Mouse (Mus musculus) limb, embryonic 12.5 days (tissue): ENCODE measurements around the gene Slc25a48. TPM values are rescaled to one million over a fixed set of nuclear protein-coding genes. Genes with fewer than 3 reads are reported as not detected.

Experiments used
- ATAC-seq: fragments of 200-750 bp; cut with Nextera tagmentation; 2 replicates; pipeline ENCODE4 v1.8.0; 2017; ENCODE audit warnings: low read depth, moderate TSS enrichment; ENCODE audit not compliant: insufficient number of reproducible peaks, insufficient read depth, low FRiP score, low TSS enrichment
- H3K27ac ChIP-seq: fragments of 300-500 bp; sonication (generic); 2 replicates; pipeline ENCODE4 v1.5.1; 2016; ENCODE audit warnings: mild to moderate bottlenecking, moderate library complexity
- H3K27me3 ChIP-seq: fragments of 300-500 bp; sonication (generic); 2 replicates; pipeline ENCODE4 v1.6.1; 2016; ENCODE audit warnings: mild to moderate bottlenecking, moderate library complexity
- H3K36me3 ChIP-seq: fragments of 300-500 bp; sonication (generic); 2 replicates; pipeline ENCODE4 v1.6.1; 2016; ENCODE audit warnings: mild to moderate bottlenecking, moderate library complexity
- H3K4me1 ChIP-seq: fragments of 300-500 bp; sonication (generic); replicated peaks from 2 replicates; pipeline ENCODE4 v1.6.1; 2016
- H3K4me2 ChIP-seq: fragments of 300-500 bp; sonication (generic); 2 replicates; pipeline ENCODE4 v1.6.1; 2016; ENCODE audit warnings: mild to moderate bottlenecking, moderate library complexity
- H3K4me3 ChIP-seq: fragments of 300-500 bp; sonication (generic); replicated peaks from 2 replicates; pipeline ENCODE4 v1.5.1; 2016; ENCODE audit warnings: mild to moderate bottlenecking
- H3K9ac ChIP-seq: fragments of 300-500 bp; sonication (generic); replicated peaks from 2 replicates; pipeline ENCODE4 v1.6.1; 2016; ENCODE audit warnings: mild to moderate bottlenecking, moderate library complexity
- H3K9me3 ChIP-seq: fragments of 300-500 bp; sonication (generic); 2 replicates; pipeline ENCODE4 v1.6.1; 2016; ENCODE audit warnings: mild to moderate bottlenecking, moderate library complexity
- WGBS: fragments of 180-500 bp; shearing (Covaris S2); methylation state at CpG from one replicate; pipeline ENCODE4 v1.1.7; 2016; 5-methylcytosine and 5-hydroxymethylcytosine counted together
- polyA plus RNA-seq: library from polyadenylated mRNA; unstranded; fragments of >200 nt; fragmentation: Nextera tagmentation; extraction: Ambion mirVana; gene quantifications from 2 replicates; pipeline ENCODE4 v1.2.1, GENCODE M21; 2016

Slc25a48 gene
- polyA plus RNA-seq = 0.10 TPM in 2 replicates

GRCm38 (mm10) chr13:56438211-56439075, at the start of gene Slc25a48:
Gene Slc25a48 (plus strand): TSS chr13:56438355.
- 3% methylated on average over 51 of the region's 51 CpGs for WGBS
- Histone ChIP-seq H3K27me3 (peaks cover 70% of the 10 kb centered on the region), H3K27ac (no peak within 1 kb of the TSS), H3K4me2 (peak within 1 kb of the TSS; percentile 79), H3K4me1 (peaks cover 19% of the 10 kb centered on the region), H3K36me3 (no peaks in the 10 kb centered on the region), H3K9me3 (no peaks in the 10 kb centered on the region), H3K4me3 (peak within 1 kb of the TSS; percentile 43), H3K9ac (peak within 1 kb of the TSS; percentile 44; the same call in 1 of the 2 replicates)
- ATAC-seq = no peak

GRCm38 (mm10) chr13:56397572-56397971, 40.6 kb upstream of the Slc25a48 start:
- Histone ChIP-seq H3K36me3 (no peaks in the 10 kb centered on the region), H3K9me3 (no peaks in the 10 kb centered on the region), H3K4me3 (no peak overlapping the region), H3K27ac (peak overlapping the region; percentile 18; the same call in 1 of the 2 replicates), H3K9ac (no peak overlapping the region), H3K4me2 (no peak overlapping the region), H3K4me1 (peaks cover 26% of the 10 kb centered on the region), H3K27me3 (no peaks in the 10 kb centered on the region; the same call in 1 of the 2 replicates)
- 36% methylated on average over 5 of the region's 5 CpGs for WGBS
- no peak for ATAC-seq

DNA sequence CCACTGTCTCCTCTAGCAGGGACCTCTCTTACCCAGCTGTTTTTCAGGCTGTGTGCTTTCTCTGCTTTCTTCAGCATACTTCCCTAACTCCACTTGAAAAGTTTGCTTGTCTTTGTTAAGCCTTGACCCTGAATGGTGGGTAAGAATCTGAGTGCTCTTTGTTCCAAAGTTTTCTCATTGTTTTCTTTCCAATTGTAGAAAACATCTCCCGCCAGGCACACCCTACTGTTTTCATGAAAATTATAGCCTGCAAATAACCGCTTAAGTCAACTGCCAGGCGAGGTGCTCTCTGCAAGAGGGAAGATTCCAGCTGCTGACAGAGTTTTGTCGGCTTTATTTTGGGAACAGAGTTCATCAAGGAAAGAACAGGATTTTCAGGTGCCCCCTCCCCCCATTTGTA, 37.0 kb upstream of the Slc25a48 start:
- WGBS = 71% methylated on average over 4 of the region's 4 CpGs
- ATAC-seq = no peak
- Histone ChIP-seq H3K36me3 (no peaks in the 10 kb centered on the region), H3K4me2 (no peak overlapping the region), H3K27me3 (no peaks in the 10 kb centered on the region), H3K4me1 (peaks cover 41% of the 10 kb centered on the region), H3K27ac (no peak overlapping the region), H3K9ac (no peak overlapping the region), H3K9me3 (no peaks in the 10 kb centered on the region), H3K4me3 (no peak overlapping the region)

DNA sequence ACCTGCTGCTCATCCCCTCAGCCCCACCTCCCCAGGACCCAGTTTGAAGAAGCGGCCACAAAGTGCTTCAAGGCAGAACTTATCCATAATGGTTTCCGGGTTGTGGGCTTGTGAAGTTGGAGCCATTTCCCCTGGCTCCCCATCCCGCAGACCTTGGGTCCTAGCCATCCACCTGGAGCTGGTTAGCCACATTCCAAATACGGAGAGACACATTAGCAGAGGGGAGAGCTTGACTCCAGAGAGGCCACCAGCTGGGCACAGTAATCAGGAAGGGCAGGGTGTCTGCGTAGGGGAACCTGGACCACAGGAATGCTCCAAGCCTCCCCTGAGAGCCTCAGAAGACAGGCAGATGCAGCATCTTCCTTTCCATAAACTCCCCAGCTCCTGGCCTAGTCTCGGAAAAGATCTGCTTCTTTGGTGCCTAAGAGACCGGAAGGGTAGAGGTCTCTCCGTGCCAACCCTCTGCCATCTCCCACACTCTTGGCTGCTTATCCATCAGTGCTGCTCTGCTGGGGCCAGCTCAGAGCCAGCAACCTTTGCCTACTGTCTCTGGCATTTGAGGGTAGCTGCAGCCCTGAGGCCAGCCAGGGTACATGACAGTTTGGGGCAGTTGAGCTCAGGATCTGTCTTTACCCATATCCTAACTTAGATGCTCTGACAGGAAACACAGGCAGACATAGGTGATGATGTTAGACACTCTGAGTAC, 34.6 kb upstream of the Slc25a48 start:
- Histone ChIP-seq H3K27ac (peak overlapping the region; percentile 12; the same call in 1 of the 2 replicates), H3K4me2 (no peak overlapping the region), H3K9me3 (no peaks in the 10 kb centered on the region), H3K4me3 (no peak overlapping the region), H3K27me3 (no peaks in the 10 kb centered on the region), H3K9ac (no peak overlapping the region), H3K4me1 (peaks cover 30% of the 10 kb centered on the region), H3K36me3 (no peaks in the 10 kb centered on the region)
- ATAC-seq = no peak
- 50% methylated on average over 8 of the region's 8 CpGs for WGBS

GRCm38 (mm10) chr13:56404511-56405140, 33.5 kb upstream of the Slc25a48 start:
- Histone ChIP-seq H3K36me3 (no peaks in the 10 kb centered on the region), H3K27ac (no peak overlapping the region), H3K4me3 (no peak overlapping the region), H3K9ac (no peak overlapping the region), H3K27me3 (no peaks in the 10 kb centered on the region), H3K4me1 (peaks cover 24% of the 10 kb centered on the region), H3K4me2 (no peak overlapping the region), H3K9me3 (no peaks in the 10 kb centered on the region)
- WGBS = 76% methylated on average over 6 of the region's 6 CpGs
- no peak for ATAC-seq

- WGBS = 86% methylated on average over 9 of the region's 9 CpGs
- Histone ChIP-seq H3K9me3 (peaks cover 10% of the 10 kb centered on the region), H3K36me3 (no peaks in the 10 kb centered on the region), H3K4me2 (no peak overlapping the region), H3K4me1 (no peaks in the 10 kb centered on the region), H3K27me3 (no peaks in the 10 kb centered on the region), H3K4me3 (no peak overlapping the region), H3K9ac (no peak overlapping the region), H3K27ac (no peak overlapping the region)
- ATAC-seq = no peak
Observed at GRCm38 (mm10) chr13:56412286-56412873, 25.8 kb upstream of the Slc25a48 start.

GRCm38 (mm10) chr13:56418685-56419483, 19.3 kb upstream of the Slc25a48 start:
- WGBS = 13% methylated on average over 13 of the region's 13 CpGs
- Histone ChIP-seq H3K27me3 (peaks cover 7% of the 10 kb centered on the region; the same call in 1 of the 2 replicates), H3K9ac (0 out of 2 replicates have a peak overlapping the region, but pooled peaks have one; percentile 24), H3K27ac (peak overlapping the region; percentile 54; the same call in 1 of the 2 replicates), H3K36me3 (no peaks in the 10 kb centered on the region), H3K4me1 (peaks cover 29% of the 10 kb centered on the region), H3K9me3 (peaks cover 5% of the 10 kb centered on the region; the same call in 1 of the 2 replicates), H3K4me2 (no peak overlapping the region), H3K4me3 (no peak overlapping the region)
- no peak for ATAC-seq

GRCm38 (mm10) chr13:56419538-56419937, 18.6 kb upstream of the Slc25a48 start:
- WGBS = 68% methylated on average over 6 of the region's 6 CpGs
- Histone ChIP-seq H3K4me1 (peaks cover 29% of the 10 kb centered on the region), H3K27me3 (peaks cover 7% of the 10 kb centered on the region), H3K4me2 (no peak overlapping the region), H3K27ac (no peak overlapping the region), H3K4me3 (no peak overlapping the region), H3K9me3 (no peaks in the 10 kb centered on the region), H3K36me3 (no peaks in the 10 kb centered on the region), H3K9ac (no peak overlapping the region)
- no peak for ATAC-seq

DNA sequence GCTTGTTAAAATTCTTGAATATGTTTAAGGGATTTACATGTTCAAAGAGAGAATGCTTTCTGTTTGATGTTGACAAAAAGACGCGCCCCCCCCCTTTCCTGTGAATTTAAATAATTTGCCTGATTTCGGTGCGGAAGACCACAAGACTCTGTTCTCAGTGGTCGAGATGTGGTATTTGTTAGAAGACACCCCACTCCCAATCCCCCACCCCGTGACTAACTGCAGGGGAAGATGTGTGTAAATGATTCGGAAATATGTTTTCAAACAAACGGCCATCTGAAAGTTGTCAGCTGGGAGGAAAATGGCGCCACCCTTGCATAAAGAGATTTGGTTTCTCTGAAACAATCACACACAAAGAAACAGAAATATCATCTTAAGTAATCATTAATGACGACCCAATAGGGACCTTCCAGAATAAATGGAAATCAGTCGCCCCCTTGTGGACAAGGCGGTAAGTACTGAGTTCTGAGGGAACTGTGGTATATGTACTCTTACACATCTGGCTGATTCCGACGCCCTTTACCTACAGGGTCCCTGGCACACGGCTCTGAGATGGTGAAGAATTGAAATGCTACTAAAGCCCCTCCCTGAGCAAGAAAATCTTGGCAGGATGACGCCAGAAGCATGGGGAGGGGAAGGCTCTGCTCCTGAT, 16.0 kb upstream of the Slc25a48 start:
- peak overlapping the region; percentile 37 for H3K4me2 ChIP-seq
- H3K27ac ChIP-seq = no peak overlapping the region
- H3K27me3 ChIP-seq = peaks cover 13% of the 10 kb centered on the region
- peaks cover 33% of the 10 kb centered on the region for H3K4me1 ChIP-seq
- no peaks in the 10 kb centered on the region for H3K36me3 ChIP-seq
- H3K4me3 ChIP-seq = no peak overlapping the region
- ATAC-seq = no peak
- H3K9me3 ChIP-seq = no peaks in the 10 kb centered on the region
- 15% methylated on average over 16 of the region's 16 CpGs for WGBS
- H3K9ac ChIP-seq = no peak overlapping the region

DNA sequence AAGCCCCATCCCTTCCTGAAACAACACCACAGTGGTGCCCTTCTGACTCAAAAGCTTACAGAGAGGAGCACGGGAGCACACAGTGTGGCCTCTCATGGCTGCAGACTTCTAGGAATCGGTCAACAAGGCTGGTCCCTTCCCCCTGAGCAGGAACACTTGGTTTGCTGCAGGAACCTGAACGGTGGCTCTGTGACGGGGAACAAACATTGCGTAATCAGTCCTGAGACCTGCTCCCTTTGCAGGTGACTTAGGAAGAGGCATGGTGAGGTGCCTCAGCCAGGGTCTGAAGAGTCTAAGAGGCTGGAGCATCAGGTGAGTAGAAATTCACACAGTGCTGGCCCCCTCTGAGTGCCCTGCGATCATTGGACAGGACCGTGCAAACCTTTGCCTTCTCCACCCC, 12.2 kb upstream of the Slc25a48 start:
- no peaks in the 10 kb centered on the region for H3K9me3 ChIP-seq
- no peak for ATAC-seq
- H3K27ac ChIP-seq = no peak overlapping the region
- no peaks in the 10 kb centered on the region for H3K36me3 ChIP-seq
- peaks cover 26% of the 10 kb centered on the region for H3K4me1 ChIP-seq
- H3K4me3 ChIP-seq = no peak overlapping the region
- H3K27me3 ChIP-seq = peaks cover 16% of the 10 kb centered on the region
- WGBS = 88% methylated on average over 7 of the region's 7 CpGs
- H3K4me2 ChIP-seq = no peak overlapping the region
- H3K9ac ChIP-seq = no peak overlapping the region
